Mouse (Mus musculus): ENCODE measurements around the gene Slc12a5. TPM values are rescaled to one million over a fixed set of nuclear protein-coding genes. Genes with fewer than 3 reads are reported as not detected.

Gene Slc12a5
- polyA plus RNA-seq, 1 experiment from 2014 or later, result 0.21 TPM

DNA sequence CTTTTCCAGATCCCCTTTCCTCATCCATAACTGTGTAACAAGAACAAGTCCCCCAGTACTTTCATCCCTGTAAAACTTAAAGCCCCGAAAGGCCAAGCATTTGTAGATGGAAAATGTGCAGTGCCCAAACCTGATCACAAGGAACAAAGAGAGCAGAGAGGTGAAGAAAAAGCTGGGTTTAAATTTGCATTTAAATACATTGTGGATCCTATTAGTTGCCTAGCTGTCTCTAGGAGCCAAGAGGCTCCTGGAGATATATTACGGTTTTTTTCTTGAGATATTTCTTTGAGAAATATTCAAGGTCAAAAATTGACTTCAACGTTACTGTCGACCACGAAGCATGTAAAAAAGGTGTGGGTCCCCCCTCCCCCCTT, 74.4 kb downstream of the Slc12a5 start:
- no peak for ATAC-seq (replicated peaks; ENCODE audit: insufficient number of reproducible peaks, insufficient read depth, low FRiP score, low read depth)
- Histone ChIP-seq H3K27me3 (no peaks in the 10 kb centered on the region), H3K4me2 (peak overlapping the region; percentile 81), H3K27ac (no peak overlapping the region), H3K9me3 (replicated peaks) (no peaks in the 10 kb centered on the region), H3K4me3 (peak overlapping the region; percentile 86), H3K4me1 (replicated peaks) (peaks cover 19% of the 10 kb centered on the region), H3K36me3 (no peaks in the 10 kb centered on the region), H3K9ac (no peak overlapping the region)
- WGBS, result 49% methylated on average over 5 of the region's 5 CpGs

- no peak overlapping the region for H3K9ac ChIP-seq
- no peak overlapping the region for H3K27ac ChIP-seq
- ATAC-seq (replicated peaks; ENCODE audit: insufficient number of reproducible peaks, insufficient read depth, low FRiP score, low read depth), result no peak
- WGBS, result 58% methylated on average over 4 of the region's 4 CpGs
- no peaks in the 10 kb centered on the region for H3K36me3 ChIP-seq
- H3K4me1 ChIP-seq (replicated peaks), result peaks cover 16% of the 10 kb centered on the region
- H3K4me3 ChIP-seq, result no peak overlapping the region
- no peak overlapping the region for H3K4me2 ChIP-seq
- no peaks in the 10 kb centered on the region for H3K9me3 ChIP-seq (replicated peaks)
- H3K27me3 ChIP-seq, result no peaks in the 10 kb centered on the region
These were observed 76.8 kb downstream of the Slc12a5 start for GRCm38 (mm10) chr2:165037415-165037814.

GRCm38 (mm10) chr2:165042126-165042525, 81.5 kb downstream of the Slc12a5 start:
- H3K9me3 ChIP-seq (replicated peaks), result no peaks in the 10 kb centered on the region
- no peaks in the 10 kb centered on the region for H3K36me3 ChIP-seq
- H3K9ac ChIP-seq, result no peak overlapping the region
- no peaks in the 10 kb centered on the region; the same call in 1 of the 2 replicates for H3K27me3 ChIP-seq
- no peaks in the 10 kb centered on the region for H3K4me1 ChIP-seq (replicated peaks)
- H3K4me2 ChIP-seq, result no peak overlapping the region
- 65% methylated on average over 5 of the region's 5 CpGs for WGBS
- no peak overlapping the region for H3K27ac ChIP-seq
- no peak overlapping the region for H3K4me3 ChIP-seq
- no peak for ATAC-seq (replicated peaks; ENCODE audit: insufficient number of reproducible peaks, insufficient read depth, low FRiP score, low read depth)

- Histone ChIP-seq H3K27ac (no peak overlapping the region), H3K4me3 (no peak overlapping the region), H3K9ac (no peak overlapping the region), H3K36me3 (no peaks in the 10 kb centered on the region), H3K9me3 (replicated peaks) (no peaks in the 10 kb centered on the region), H3K4me2 (peak overlapping the region; percentile 20; the same call in 1 of the 2 replicates), H3K4me1 (replicated peaks) (no peaks in the 10 kb centered on the region), H3K27me3 (no peaks in the 10 kb centered on the region; the same call in 1 of the 2 replicates)
- WGBS, result 20% methylated on average over 17 of the region's 17 CpGs
- no peak for ATAC-seq (replicated peaks; ENCODE audit: insufficient number of reproducible peaks, insufficient read depth, low FRiP score, low read depth)
These were observed 82.6 kb downstream of the Slc12a5 start for GRCm38 (mm10) chr2:165043090-165043636.

DNA sequence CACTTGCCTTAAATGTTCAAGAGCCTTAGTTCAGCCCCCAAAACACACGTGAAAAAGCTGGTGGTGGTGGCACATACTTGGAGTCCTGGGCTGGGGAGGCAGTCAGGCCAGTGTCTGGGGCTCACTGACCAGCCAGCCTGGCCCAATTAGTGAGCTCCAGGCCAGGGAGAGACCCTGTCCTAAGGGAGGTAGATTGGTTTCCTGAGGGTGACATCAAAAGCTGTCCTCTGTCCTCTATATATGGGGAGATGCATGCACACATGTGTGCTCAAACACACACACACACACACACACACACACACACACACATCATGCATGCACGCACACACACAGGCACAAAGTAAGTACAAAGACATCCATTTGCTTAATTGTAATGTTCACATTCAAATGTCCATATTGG, 83.1 kb downstream of the Slc12a5 start:
- 58% methylated on average over 2 of the region's 2 CpGs for WGBS

DNA sequence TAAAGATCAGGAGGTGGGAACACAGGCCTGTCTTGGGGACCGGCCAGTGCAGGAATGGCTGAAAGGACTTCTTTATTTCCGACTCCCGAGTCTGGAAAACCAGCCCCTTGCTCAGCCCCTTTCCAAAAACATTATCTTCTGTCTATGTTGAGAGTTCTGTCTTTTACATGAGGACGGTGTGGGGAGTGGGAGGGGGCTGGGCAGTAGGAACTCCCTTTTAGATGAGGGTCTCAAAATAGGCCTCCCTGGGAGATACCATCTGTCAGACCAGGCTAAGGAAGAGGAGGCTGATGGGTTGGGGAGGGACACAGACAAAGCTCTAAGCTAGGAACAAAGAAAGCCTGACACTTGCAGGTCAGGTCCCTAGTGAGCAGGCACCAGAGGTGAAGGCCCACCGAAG, 88.4 kb downstream of the Slc12a5 start:
- Histone ChIP-seq H3K27me3 (peaks cover 22% of the 10 kb centered on the region), H3K9ac (no peak overlapping the region), H3K36me3 (no peaks in the 10 kb centered on the region), H3K27ac (no peak overlapping the region), H3K4me1 (replicated peaks) (no peaks in the 10 kb centered on the region), H3K9me3 (replicated peaks) (no peaks in the 10 kb centered on the region), H3K4me2 (no peak overlapping the region), H3K4me3 (no peak overlapping the region)
- WGBS, result 48% methylated on average over 5 of the region's 5 CpGs
- ATAC-seq (replicated peaks; ENCODE audit: insufficient number of reproducible peaks, insufficient read depth, low FRiP score, low read depth), result no peak

More for the DNA sequence above, 83.1 kb downstream of the Slc12a5 start:
- Histone ChIP-seq H3K27me3 (no peaks in the 10 kb centered on the region; the same call in 1 of the 2 replicates), H3K27ac (no peak overlapping the region), H3K4me2 (no peak overlapping the region), H3K4me3 (no peak overlapping the region), H3K36me3 (no peaks in the 10 kb centered on the region), H3K9me3 (replicated peaks) (no peaks in the 10 kb centered on the region), H3K4me1 (replicated peaks) (no peaks in the 10 kb centered on the region), H3K9ac (no peak overlapping the region)
- no peak for ATAC-seq (replicated peaks; ENCODE audit: insufficient number of reproducible peaks, insufficient read depth, low FRiP score, low read depth)

Other genes with a start within 250 kb of the Slc12a5 start
- not detected in 2 replicates for gene Spint5, start 245.5 kb upstream of the Slc12a5 start, polyA plus RNA-seq (2015; fragmentation: Nextera tagmentation; extraction: Ambion mirVana)
- gene Wfdc3, start 214.9 kb upstream of the Slc12a5 start, polyA plus RNA-seq (2015; fragmentation: Nextera tagmentation; extraction: Ambion mirVana), result 0.74 and 0.77 TPM in 2 replicates
- 51.0 and 51.4 TPM in 2 replicates for gene Dnttip1, start 214.8 kb upstream of the Slc12a5 start, polyA plus RNA-seq (2015; fragmentation: Nextera tagmentation; extraction: Ambion mirVana)
- 377 and 382 TPM in 2 replicates for gene Ube2c, start 190.9 kb upstream of the Slc12a5 start, polyA plus RNA-seq (2015; fragmentation: Nextera tagmentation; extraction: Ambion mirVana)
- 4.9 and 5.2 TPM in 2 replicates for gene Tnnc2, start 180.8 kb upstream of the Slc12a5 start, polyA plus RNA-seq (2015; fragmentation: Nextera tagmentation; extraction: Ambion mirVana)
- 42.5 and 43.4 TPM in 2 replicates for gene Snx21, start 175.0 kb upstream of the Slc12a5 start, polyA plus RNA-seq (2015; fragmentation: Nextera tagmentation; extraction: Ambion mirVana)
- 12.0 and 15.0 TPM in 2 replicates for gene Acot8, start 155.9 kb upstream of the Slc12a5 start, polyA plus RNA-seq (2015; fragmentation: Nextera tagmentation; extraction: Ambion mirVana)
- gene Zswim3, start 155.7 kb upstream of the Slc12a5 start, polyA plus RNA-seq (2015; fragmentation: Nextera tagmentation; extraction: Ambion mirVana), result 4.9 TPM in 2 replicates
- 8.1 and 10.3 TPM in 2 replicates for gene Zswim1, start 138.1 kb upstream of the Slc12a5 start, polyA plus RNA-seq (2015; fragmentation: Nextera tagmentation; extraction: Ambion mirVana)
- gene Spata25, start 132.3 kb upstream of the Slc12a5 start, polyA plus RNA-seq (2015; fragmentation: Nextera tagmentation; extraction: Ambion mirVana), result not detected in 2 replicates
- 167 and 180 TPM in 2 replicates for gene Ctsa, start 127.9 kb upstream of the Slc12a5 start, polyA plus RNA-seq (2015; fragmentation: Nextera tagmentation; extraction: Ambion mirVana)
- 43.3 and 47.1 TPM in 2 replicates for gene Neurl2, start 127.3 kb upstream of the Slc12a5 start, polyA plus RNA-seq (2015; fragmentation: Nextera tagmentation; extraction: Ambion mirVana)
- 14.0 and 71.8 TPM in 2 replicates for gene Pltp, start 103.1 kb upstream of the Slc12a5 start, polyA plus RNA-seq (2015; fragmentation: Nextera tagmentation; extraction: Ambion mirVana)
- gene Pcif1, start 81.5 kb upstream of the Slc12a5 start, polyA plus RNA-seq (2015; fragmentation: Nextera tagmentation; extraction: Ambion mirVana), result 53.4 and 56.4 TPM in 2 replicates
- 5.9 and 10.9 TPM in 2 replicates for gene Zfp335, start 49.0 kb upstream of the Slc12a5 start, polyA plus RNA-seq (2015; fragmentation: Nextera tagmentation; extraction: Ambion mirVana)
- 0.81 and 4.5 TPM in 2 replicates for gene Mmp9, start 20.0 kb upstream of the Slc12a5 start, polyA plus RNA-seq (2015; fragmentation: Nextera tagmentation; extraction: Ambion mirVana)
- 38.6 and 44.6 TPM in 2 replicates for gene Ncoa5, start 74.1 kb downstream of the Slc12a5 start, polyA plus RNA-seq (2015; fragmentation: Nextera tagmentation; extraction: Ambion mirVana)
- gene Cd40, start 94.8 kb downstream of the Slc12a5 start, polyA plus RNA-seq (2015; fragmentation: Nextera tagmentation; extraction: Ambion mirVana), result 6.0 and 9.8 TPM in 2 replicates
- not detected in 2 replicates for gene 1700025C18Rik, start 129.9 kb downstream of the Slc12a5 start, polyA plus RNA-seq (2015; fragmentation: Nextera tagmentation; extraction: Ambion mirVana)

All from heart, embryonic 15.5 days (tissue).